Mouse (Mus musculus) cerebellum, postnatal 36 days (tissue): ENCODE data around the gene Vldlr.
A peak's percentile ranks its signal among the peaks of the same experiment; 100 is the strongest.

Experiments
- DNase-seq, 2 experiments: peaks; one replicate each; pipeline ENCODE4 v3.0.0; 2021 to 2022; ENCODE audit warnings: mixed read lengths in 2 of 2

Vldlr gene

GRCm38 (mm10) chr19:27216318-27216717, at the start of gene Vldlr:
TSS of gene Vldlr (plus strand) at chr19:27216484.
- DNase-seq, result peak in 1 of 2 experiments; percentile 37

DNA sequence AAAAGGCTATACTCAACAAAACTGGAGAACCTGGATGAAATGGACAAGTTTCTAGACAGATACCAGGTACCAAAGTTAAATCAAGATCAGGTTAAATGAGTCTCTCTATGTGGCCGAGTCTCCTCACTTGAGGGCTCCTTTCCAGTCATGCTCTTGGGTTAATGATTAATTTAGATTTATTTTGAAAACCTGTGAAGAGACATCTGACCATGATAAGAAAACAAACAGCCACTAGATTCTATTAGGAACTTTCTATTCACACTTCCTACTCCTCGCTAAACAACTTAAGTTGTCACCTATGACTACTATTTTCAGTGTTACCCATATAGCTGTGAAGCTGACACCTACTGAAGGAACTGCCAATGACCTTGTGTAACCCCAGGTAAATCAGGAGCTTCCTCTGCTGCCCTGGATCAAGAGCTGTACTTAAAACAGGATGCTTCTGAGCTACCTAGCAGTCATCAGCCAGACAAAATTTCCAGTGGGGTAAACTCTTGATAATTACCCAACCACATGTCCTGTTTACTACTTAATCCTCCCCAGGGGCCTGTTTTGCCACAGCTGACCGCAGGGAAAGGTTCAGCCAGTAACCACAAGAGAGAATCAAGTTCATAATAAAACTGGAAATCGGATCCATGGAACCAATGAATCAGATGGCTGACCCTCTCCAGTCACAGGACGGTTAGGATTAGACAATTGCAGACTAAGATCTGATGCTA, 48.5 kb upstream of the Vldlr start:
- DNase-seq, result no peak

GRCm38 (mm10) chr19:27173836-27174235, 42.4 kb upstream of the Vldlr start:
- DNase-seq, result no peak

- DNase-seq, result no peak
These were observed 40.7 kb upstream of the Vldlr start for GRCm38 (mm10) chr19:27175617-27176016.

DNA sequence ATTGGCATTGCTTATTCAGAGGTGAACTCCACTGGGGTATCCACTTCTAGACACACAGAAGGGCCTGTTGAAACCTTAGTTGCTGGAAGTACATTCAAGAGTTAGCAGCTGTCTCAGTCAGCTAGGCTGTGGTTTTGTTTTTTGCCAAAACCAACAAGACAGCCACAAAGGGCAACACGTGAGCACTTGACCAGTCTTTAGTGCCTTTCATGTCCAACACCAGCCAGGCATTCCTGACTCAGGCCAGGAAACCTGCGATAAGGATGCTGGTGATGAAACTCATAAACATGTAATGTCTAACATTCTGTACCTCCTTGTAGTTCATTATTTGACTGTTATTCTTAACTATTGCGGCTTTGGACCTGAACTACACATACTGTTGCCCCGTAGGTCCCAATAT, 39.7 kb upstream of the Vldlr start:
- no peak for DNase-seq

DNA sequence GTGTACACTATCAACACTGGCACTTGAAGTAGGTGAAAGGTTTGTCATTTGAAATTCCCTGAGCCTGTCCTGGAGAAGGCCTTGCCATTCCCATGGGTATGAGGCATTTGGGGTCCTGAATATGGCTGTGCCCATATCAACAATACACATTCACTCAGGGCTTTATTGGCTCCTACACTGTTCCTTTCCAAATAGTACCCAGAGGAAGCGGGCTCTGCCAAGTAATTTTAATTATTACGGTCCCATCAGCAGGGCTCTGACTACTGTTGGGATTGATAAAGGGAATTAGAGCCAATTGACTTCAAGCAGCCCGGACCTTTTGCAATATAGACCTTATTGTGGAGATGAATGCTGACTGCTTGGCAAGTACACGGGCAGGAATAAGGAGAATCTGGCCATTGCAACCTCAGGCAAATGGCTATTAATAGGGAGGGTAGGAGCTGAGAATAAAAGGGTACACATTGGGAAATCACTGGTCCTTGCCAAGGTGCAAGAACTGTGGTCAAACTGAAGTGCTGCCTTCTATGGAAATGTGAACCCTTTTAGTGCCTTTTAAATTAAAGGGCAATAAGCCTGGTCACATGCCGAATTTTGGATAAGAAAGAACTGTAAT, 38.0 kb upstream of the Vldlr start:
- DNase-seq, result no peak

DNA sequence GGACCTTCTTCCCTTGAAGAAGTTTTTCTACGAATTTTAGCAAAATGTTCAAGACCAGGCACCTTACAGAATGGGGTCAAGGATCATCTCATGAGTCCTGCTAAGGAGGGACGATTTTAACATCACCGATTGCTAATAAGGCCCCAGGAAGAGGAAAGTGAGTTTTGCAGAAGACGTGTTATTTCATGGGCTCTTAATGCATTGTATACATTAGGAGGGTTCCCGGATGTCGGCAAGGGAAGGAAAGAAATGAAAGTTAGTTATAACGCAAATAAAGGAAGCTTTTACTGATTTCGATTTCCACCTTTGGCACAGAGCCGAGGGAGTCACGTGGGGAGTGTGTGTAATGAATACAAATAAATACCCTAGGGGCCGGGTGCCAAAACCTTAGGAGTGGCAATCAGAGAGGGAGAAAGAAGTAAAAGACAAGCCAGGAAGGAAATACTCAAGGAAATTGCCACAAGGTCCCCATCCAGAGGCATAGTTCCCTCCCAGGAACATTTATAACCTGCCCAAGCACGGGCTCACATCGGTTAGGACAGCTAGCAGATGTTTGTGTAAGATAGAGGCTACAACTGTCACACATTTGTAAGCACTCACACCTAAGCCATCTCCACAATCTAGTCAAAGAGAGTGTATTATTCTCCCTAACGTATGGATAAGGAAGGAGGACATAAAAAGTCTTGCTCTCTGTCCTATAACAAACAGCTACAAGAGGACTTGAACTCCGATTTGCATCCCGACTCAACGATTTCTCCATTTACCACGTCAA, 35.7 kb upstream of the Vldlr start:
- DNase-seq, result peak; percentile 4 to 6

GRCm38 (mm10) chr19:27183511-27183910, 32.8 kb upstream of the Vldlr start:
- DNase-seq, result peak in 1 of 2 experiments; percentile 8

- no peak for DNase-seq
These were observed 12.5 kb upstream of the Vldlr start for GRCm38 (mm10) chr19:27203711-27204238.

DNA sequence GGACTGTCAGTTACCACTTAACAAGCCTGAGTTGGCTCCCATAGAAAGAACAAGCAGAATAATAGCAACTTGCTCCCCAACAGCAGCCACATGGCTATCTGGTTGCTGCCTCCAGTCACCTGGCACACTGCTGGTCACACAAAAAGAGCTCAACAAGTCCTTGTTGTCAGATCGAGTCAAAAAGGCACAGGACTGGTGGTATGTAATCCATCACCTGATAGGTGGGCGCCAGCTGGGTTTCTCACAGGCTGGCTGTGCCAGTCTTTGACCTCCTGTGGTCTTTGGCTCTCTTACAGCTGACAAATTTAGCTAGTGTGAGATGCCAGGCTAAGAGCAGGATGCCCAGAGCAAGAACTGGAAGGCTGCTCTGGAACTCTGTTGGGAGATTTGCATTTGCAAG, 5.3 kb upstream of the Vldlr start:
- peak; percentile 45 to 59 for DNase-seq

GRCm38 (mm10) chr19:27215596-27215995, 688 bp upstream of the Vldlr start:
- DNase-seq, result no peak

DNA sequence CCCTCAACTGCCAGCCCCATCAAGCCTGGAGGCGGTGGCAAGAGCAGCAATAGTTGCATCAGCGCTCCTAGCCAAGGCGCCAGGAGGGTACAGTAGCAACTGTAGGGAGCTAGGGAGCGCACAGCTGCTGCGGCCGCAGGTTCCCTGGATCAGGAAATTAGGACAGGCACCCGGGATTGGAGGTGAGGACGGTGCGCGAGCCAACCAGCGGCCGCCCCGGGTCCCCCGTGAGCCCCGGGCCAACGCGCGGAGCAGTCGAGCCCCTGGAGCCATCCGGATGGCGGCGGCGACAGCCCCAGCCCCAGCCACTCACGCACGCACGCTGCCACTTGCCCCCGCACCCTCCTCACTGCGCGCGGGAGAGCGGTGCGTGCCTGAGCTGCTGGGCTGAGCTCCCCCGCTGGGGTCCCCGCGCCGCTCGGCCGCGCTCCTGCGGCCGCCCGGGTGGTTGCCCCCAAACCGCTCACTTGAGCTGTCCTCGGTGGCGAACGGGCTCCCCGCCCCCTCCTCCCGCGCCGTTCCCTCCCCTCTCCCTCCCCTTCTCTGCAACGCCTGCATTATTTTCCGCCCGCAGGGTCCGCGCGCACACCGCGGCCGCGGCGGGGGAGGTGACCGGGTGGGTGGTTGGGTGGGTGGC, 601 bp downstream of the Vldlr start:
- DNase-seq, result peak; percentile 72 to 79

DNA sequence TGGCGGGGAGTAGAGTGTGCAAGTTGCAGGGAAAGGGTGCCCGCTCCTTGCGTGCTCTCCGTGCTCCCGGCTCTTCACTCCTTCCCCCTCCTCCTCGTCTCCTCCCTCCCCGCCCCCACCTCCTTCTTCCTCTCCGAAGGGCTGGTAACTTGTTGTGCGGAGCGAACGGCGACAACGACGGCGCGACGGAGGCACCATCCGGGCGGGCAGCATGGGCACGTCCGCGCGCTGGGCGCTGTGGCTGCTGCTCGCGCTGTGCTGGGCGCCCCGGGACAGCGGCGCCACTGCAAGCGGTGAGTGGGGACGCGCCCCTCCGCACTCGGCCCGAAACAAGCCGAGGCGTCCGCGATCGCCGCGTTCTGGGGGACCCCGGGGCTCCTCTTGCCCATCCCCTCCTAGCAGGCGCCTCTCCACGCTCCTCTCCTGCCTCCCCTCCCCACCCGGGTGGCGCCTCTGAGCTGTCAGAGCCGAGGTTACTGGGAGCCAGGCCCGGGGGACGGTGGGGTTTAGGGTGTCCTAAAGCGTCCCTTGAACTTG, 1.2 kb downstream of the Vldlr start:
- peak; percentile 62 to 69 for DNase-seq

DNA sequence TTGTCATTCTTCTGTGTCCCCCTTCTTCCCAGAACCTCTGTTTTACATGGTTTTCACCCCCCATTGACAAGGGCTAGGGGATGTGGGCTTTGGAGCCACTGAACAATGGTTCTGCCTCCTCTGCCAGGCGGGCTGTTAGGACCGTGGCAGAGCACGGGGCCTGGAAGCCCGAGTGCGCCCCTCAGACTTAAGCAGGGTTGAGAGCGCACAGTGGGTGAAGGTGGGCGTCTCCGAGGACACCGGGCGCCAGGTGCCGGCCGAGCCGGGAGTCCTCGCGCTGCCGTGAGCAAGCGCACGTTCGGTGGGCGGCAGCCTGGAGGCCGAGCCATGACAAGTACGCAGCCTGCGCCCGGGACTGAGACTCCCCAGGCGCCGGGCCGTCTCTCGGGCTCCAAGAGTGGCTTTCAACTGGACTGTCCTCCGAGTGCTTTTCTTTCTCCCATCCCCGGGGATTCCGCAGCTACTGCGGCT, 1.7 kb downstream of the Vldlr start:
- peak; percentile 52 to 61 for DNase-seq

DNA sequence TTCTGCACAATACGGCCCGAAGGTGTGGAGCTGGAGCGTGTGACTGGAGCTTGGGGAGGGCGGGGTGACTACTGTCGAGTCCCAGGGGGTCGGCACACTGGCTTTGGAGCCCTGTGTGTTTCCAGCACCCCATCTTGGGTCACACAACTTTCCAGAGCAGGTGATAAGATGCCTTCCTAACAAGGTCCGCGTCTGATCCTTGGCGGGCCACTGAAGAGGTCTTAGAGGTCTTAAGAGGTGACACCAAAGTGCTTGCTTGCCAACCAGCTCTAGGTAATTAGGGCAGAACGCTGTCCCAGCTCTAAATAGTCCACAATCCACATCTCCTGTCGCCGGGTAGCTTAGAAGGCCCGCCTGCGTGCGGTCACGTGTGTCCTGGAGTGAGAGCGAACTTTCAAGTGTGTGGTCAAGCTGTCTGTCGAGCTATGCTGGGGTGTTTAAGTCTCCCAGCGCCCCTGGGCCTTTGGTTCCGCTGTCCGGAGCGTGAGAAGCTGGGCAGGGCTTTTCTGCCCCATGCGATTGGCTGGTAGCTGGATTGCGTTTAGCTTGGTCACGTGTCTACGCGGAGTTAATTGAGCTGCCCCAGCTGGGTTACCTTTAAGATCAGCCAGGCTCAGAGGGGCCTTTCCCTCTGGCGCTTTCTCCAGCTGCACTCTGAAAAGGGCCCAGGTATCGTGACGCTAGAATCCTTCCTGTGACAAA, 2.4 kb downstream of the Vldlr start:
- peak; percentile 66 to 68 for DNase-seq

DNA sequence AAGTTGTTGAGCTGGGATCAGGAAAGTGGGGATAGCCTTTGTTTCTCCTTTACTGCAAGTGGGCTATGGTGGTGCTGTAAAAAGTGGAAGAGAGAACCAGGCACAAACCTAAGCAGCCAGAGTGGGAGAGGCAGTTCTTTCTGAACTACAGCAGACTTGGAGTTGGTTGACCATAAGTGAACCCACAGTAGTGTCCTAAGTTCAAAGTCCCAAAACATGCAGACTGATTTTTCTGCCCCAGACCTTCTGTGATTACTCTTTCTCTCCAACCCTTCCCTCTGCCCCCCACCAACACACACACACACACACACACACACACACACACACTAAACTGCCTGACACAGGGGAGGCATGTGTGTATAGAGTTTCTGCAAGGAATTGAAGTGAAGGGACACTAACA, 3.3 kb downstream of the Vldlr start:
- DNase-seq, result no peak

DNA sequence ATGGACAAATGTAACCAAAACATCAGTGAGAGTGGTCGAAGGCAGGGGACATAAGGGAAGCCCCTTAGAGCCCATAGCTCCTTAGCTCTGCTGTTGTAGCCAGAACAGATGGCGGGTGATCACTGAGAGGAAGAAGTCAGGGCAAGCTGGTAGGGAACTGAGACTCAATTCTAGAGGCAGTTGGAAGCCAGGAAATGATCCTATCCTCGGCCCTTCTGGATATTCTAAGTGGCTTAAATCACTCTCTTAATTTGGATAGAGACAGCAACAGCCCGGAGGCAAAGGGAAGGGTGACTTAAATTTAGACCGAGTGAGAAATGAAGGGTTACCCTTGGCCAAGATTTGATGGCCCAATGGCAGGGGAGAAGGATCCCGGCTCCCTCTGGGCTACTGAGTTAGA, 6.8 kb downstream of the Vldlr start:
- peak; percentile 44 to 62 for DNase-seq

DNA sequence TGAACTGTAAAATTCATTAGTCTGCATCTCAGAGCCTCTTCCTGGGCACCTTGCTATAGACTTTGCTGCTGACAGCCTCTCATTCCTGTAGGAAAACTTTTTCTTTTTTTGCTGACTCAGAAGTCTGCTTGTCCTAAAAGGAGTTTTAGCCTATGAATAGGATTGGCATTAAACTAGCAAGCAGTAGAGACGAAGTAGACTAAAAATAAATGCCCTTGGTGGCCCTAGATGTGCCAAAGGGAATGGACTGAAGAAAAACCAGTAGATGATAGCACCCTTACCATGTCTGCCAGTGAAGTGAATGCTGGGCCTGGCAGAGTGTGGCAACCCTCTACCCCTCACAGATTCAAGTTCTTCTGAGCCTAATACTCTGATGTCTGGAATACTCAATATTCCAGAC, 8.1 kb downstream of the Vldlr start:
- DNase-seq, result no peak

DNA sequence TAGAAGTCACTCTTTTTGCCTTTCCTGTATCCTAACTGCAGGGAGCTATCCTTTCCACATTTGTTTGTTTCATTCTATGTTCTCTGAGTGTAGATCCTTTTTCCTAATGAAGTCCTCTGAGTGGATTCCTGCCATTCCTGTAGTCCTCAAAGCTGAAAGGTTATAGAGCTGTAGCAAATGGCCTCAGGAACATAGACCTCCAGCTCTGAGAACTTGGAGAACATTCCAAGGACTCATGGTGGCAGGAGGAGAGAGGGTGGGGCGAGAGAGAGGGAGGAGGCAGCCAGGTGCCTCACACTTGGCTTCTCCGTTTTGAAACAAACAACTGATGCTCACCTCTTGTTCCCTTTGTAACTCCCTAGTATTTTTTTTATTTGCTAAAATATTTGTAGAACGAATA, 10.3 kb downstream of the Vldlr start:
- no peak for DNase-seq

DNA sequence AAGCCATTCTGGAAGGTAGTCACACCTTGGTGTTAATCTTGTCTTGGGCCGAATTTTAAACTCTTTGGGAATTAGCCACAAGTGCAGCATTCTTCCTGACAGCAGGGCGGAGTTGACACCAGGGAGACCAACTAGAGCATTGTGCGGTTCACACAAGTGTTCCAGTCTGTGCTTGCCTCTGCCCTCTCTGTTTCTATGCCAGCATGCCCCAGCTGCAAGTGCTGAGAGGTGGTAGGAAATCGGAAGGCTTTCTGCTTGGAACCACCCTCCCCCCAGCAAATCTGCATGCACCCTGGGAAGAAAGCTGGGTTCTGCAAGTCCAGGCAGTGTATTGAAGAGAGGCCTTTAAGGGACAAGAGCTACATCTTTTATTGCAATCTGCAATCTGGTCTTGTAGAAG, 10.8 kb downstream of the Vldlr start:
- DNase-seq, result no peak

- DNase-seq, result no peak
These were observed 12.0 kb downstream of the Vldlr start for GRCm38 (mm10) chr19:27228254-27228653.

DNA sequence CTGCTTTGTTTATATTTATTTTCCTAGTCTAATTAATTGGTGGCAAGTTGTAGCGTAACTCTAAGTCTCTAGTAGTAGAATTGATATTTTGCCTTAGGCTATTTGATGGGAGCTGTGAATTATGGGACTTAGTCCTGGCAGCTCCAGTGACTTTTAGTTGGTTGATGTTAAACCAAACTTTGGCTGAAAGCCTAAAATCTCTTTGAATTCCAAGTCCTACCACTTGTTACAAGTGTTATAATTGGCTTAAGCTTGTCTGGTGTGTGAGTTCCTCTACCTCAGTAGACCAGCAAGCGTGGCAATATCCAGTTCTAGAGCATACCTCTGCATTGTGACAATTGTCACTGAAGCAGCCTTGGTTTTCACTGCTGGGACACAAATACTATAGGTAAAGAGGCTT, 17.1 kb downstream of the Vldlr start:
- DNase-seq, result no peak
